Mouse (Mus musculus) embryonic stem cell, embryonic (primary cell): ENCODE results near the gene Pnma1.

ENCODE experiments used
- CTCF ChIA-PET, 4 experiments: fragments of 300-600 bp in 2 of 4; fragments of 350-600 bp in 2 of 4; sonication (Branson Sonifier 250); formaldehyde crosslinking; loops; one replicate each; lab custom pipeline; 2022; ENCODE audit warnings: inconsistent platforms in 2 of 4; lab: Charles Lee
- POLR2A ChIA-PET, 4 experiments: fragments of 300-600 bp in 2 of 4; fragments of 350-600 bp in 2 of 4; sonication (Branson Sonifier 250); formaldehyde crosslinking; loops; one replicate each; lab custom pipeline; 2022; ENCODE audit warnings: antibody characterized with exemption in 4 of 4, inconsistent platforms in 1 of 4; lab: Charles Lee

Gene Pnma1

GRCm38 (mm10) chr12:84109924-84110323 lies 38.4 kb downstream of the Pnma1 start:
- POLR2A ChIA-PET = interaction anchor here in 1 of 4 experiments (0.8 kb wide), 1 partner anchor 9 kb away, joined by 6 read pairs; no protein-coding TSS in a partner anchor
- CTCF ChIA-PET = interaction anchor here in 2 of 4 experiments (0.6 to 1.4 kb wide), 5 partner anchors 9 to 57 kb away, joined by 3 to 7 read pairs (median 3); partner anchors contain the start of gene Acot6 (in 1 of the 2)

- ChIA-PET POLR2A (interaction anchor here in 2 of 4 experiments (0.6 to 1.2 kb wide), 4 partner anchors 35 to 299 kb away, joined by 3 to 5 read pairs (median 4); no protein-coding TSS in a partner anchor), CTCF (interaction anchor here in 2 of 4 experiments (0.6 kb wide), 2 partner anchors 327 to 1248 kb away, joined by 6 to 11 read pairs; no protein-coding TSS in a partner anchor)
Observed at GRCm38 (mm10) chr12:84107692-84108091, 40.6 kb downstream of the Pnma1 start.

GRCm38 (mm10) chr12:84107012-84107411 lies 41.3 kb downstream of the Pnma1 start:
- ChIA-PET POLR2A (interaction anchor here in 2 of 4 experiments (0.7 to 1.2 kb wide), 3 partner anchors 34 to 388 kb away, joined by 3 to 5 read pairs (median 3); no protein-coding TSS in a partner anchor), CTCF (no interaction called here)

- POLR2A ChIA-PET = interaction anchor here in 2 of 4 experiments (0.6 to 1.5 kb wide), 6 partner anchors 9 to 1017 kb away, joined by 3 to 6 read pairs (median 4); no protein-coding TSS in a partner anchor
Observed at GRCm38 (mm10) chr12:84101493-84101845, 46.8 kb downstream of the Pnma1 start.

GRCm38 (mm10) chr12:84100604-84101492 lies 47.4 kb downstream of the Pnma1 start, which contains the start of gene Acot6:
Gene Acot6 (plus strand): TSS chr12:84100654.
- ChIA-PET CTCF (interaction anchor here in 2 of 4 experiments (0.6 to 1.3 kb wide), 4 partner anchors 9 to 171 kb away, joined by 3 to 5 read pairs (median 3); no protein-coding TSS in a partner anchor), POLR2A (interaction anchor here in 3 of 4 experiments (0.6 to 1.5 kb wide), 13 partner anchors 9 to 1017 kb away, joined by 3 to 6 read pairs (median 3); partner anchors contain the start of genes Acot1 (in 1 of the 3), Acot4 (in 1 of the 3) and Gm49366 (in 1 of the 3))

More at GRCm38 (mm10) chr12:84101493-84101845, 46.8 kb downstream of the Pnma1 start:
- CTCF ChIA-PET = interaction anchor here in 1 of 4 experiments (1.0 to 1.3 kb wide), 2 partner anchors 8 to 12 kb away, joined by 3 to 5 read pairs; no protein-coding TSS in a partner anchor

GRCm38 (mm10) chr12:84100071-84100470 lies 48.2 kb downstream of the Pnma1 start:
- POLR2A ChIA-PET = interaction anchor here (0.6 to 1.5 kb wide), 9 partner anchors 10 to 688 kb away, joined by 3 to 5 read pairs (median 3); partner anchors contain the start of genes Acot1 (in 1 of the 4), Acot4 (in 1 of the 4) and Gm49366 (in 1 of the 4)
- CTCF ChIA-PET = interaction anchor here in 2 of 4 experiments (0.6 to 1.3 kb wide), 4 partner anchors 10 to 172 kb away, joined by 3 to 5 read pairs (median 3); no protein-coding TSS in a partner anchor

GRCm38 (mm10) chr12:84099605-84100004 lies 48.7 kb downstream of the Pnma1 start:
- ChIA-PET POLR2A (interaction anchor here in 2 of 4 experiments (0.7 to 1.5 kb wide), 2 partner anchors 32 to 148 kb away, joined by 3 read pairs; no protein-coding TSS in a partner anchor), CTCF (no interaction called here)
